Mouse (Mus musculus) midbrain, embryonic 13.5 days (tissue): ENCODE measurements at regions not wholly inside any gene's neighbourhood (a gene's known extent, or its start where the extent isn't known, plus 50 kb on each side); places are given as distances from the start of the nearest gene placed in this dataset.

Experiments used
- ATAC-seq: fragments of 200-750 bp; cut with Nextera tagmentation; 2 replicates; pipeline ENCODE4 v1.8.0; 2017; ENCODE audit warnings: mild to moderate bottlenecking, moderate TSS enrichment, moderate library complexity
- H3K27ac ChIP-seq: fragments of 300-500 bp; sonication (generic); 2 replicates; pipeline ENCODE4 v1.5.1; 2015; ENCODE audit warnings: inconsistent platforms, mild to moderate bottlenecking, moderate library complexity
- H3K27me3 ChIP-seq: fragments of 300-500 bp; sonication (generic); 2 replicates; pipeline ENCODE4 v1.6.1; 2015; ENCODE audit warnings: mild to moderate bottlenecking, inconsistent platforms
- H3K36me3 ChIP-seq: fragments of 300-500 bp; sonication (generic); 2 replicates; pipeline ENCODE4 v1.6.1; 2015; ENCODE audit warnings: mild to moderate bottlenecking, inconsistent platforms
- H3K4me1 ChIP-seq: fragments of 300-500 bp; sonication (generic); replicated peaks from 2 replicates; pipeline ENCODE4 v1.6.1; 2015; ENCODE audit warnings: inconsistent platforms
- H3K4me2 ChIP-seq: fragments of 300-500 bp; sonication (generic); replicated peaks from 2 replicates; pipeline ENCODE4 v1.6.1; 2015; ENCODE audit warnings: moderate library complexity, mild to moderate bottlenecking, inconsistent platforms
- H3K4me3 ChIP-seq: fragments of 300-500 bp; sonication (generic); replicated peaks from 2 replicates; pipeline ENCODE4 v1.5.1; 2015; ENCODE audit warnings: mild to moderate bottlenecking, inconsistent platforms
- H3K9ac ChIP-seq: fragments of 300-500 bp; sonication (generic); replicated peaks from 2 replicates; pipeline ENCODE4 v1.6.1; 2015; ENCODE audit warnings: mild to moderate bottlenecking, inconsistent platforms
- H3K9me3 ChIP-seq: fragments of 300-500 bp; sonication (generic); 2 replicates; pipeline ENCODE4 v1.6.1; 2016; ENCODE audit warnings: mild to moderate bottlenecking, inconsistent platforms
- WGBS: fragments of 180-500 bp; shearing (Covaris S2); methylation state at CpG from one replicate; pipeline ENCODE4 v1.1.7; 2015; 5-methylcytosine and 5-hydroxymethylcytosine counted together

- Histone ChIP-seq H3K27me3 (no peaks in the 10 kb centered on the region), H3K4me1 (0 out of 2 replicates have a peak, but pooled peaks cover 7% of the 10 kb centered on the region), H3K36me3 (no peaks in the 10 kb centered on the region), H3K9ac (no peak overlapping the region), H3K4me2 (no peak overlapping the region), H3K4me3 (no peak overlapping the region), H3K27ac (no peak overlapping the region), H3K9me3 (no peaks in the 10 kb centered on the region)
- WGBS: 87% methylated on average over 1 of the region's 1 CpGs
- ATAC-seq: no peak
These were observed 217.8 kb downstream of the Samd5 start for GRCm38 (mm10) chr10:9457222-9457621.

DNA sequence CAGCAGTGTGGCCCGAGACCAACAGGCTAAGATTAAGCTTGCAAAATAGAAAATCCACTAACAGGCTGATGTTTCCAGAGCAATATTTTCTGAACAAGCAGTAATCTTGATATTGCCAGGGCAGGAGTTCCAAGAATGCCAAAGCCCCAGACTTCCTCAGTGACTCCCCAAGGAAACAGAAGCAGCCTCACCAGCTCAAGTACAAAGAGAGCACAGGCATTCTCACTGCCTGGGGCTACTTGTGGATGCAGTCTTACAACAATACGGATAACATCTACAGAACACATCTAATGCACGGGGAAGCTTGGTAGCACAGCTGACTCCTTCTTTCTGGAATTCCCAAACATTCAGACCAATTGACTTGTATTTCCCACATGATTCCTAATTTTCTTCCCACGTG is 235.9 kb downstream of the Samd5 start:
- H3K27me3 ChIP-seq: no peaks in the 10 kb centered on the region
- 62% methylated on average over 4 of the region's 4 CpGs for WGBS
- H3K36me3 ChIP-seq: no peaks in the 10 kb centered on the region
- ATAC-seq: no peak
- no peak overlapping the region for H3K27ac ChIP-seq
- no peak overlapping the region for H3K4me2 ChIP-seq
- no peak overlapping the region for H3K4me3 ChIP-seq
- H3K4me1 ChIP-seq: 0 out of 2 replicates have a peak, but pooled peaks cover 4% of the 10 kb centered on the region
- no peak overlapping the region for H3K9ac ChIP-seq
- H3K9me3 ChIP-seq: no peaks in the 10 kb centered on the region

DNA sequence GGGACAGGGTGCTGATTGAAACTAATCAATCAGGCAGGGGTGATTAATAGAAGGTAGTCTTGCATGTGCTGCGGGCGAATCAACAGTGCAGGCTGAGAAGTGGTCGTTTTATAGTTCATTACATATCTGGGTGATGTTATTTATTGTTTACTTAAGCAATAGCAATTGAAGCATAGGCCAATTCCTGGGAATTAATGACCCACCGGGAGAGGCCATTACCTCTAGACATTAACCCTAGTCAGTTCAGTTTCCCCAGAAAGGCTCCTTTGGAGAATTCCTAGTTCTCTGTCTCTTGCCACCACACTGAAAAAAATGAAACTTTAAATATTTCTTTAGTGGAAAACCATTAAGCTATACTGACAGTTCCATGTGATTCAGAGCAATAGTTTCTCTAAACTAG is 236.6 kb downstream of the Samd5 start:
- no peaks in the 10 kb centered on the region for H3K9me3 ChIP-seq

GRCm38 (mm10) chr10:9429085-9429484 is 245.9 kb downstream of the Samd5 start:
- Histone ChIP-seq H3K27ac (no peak overlapping the region), H3K4me2 (no peak overlapping the region), H3K27me3 (no peaks in the 10 kb centered on the region), H3K9me3 (no peaks in the 10 kb centered on the region), H3K4me3 (no peak overlapping the region), H3K36me3 (no peaks in the 10 kb centered on the region), H3K4me1 (peaks cover 10% of the 10 kb centered on the region), H3K9ac (no peak overlapping the region)
- WGBS: 75% methylated on average over 2 of the region's 2 CpGs
- ATAC-seq: no peak

More for the DNA sequence above, 236.6 kb downstream of the Samd5 start:
- Histone ChIP-seq H3K27me3 (no peaks in the 10 kb centered on the region), H3K27ac (no peak overlapping the region), H3K4me2 (no peak overlapping the region), H3K36me3 (no peaks in the 10 kb centered on the region), H3K4me3 (no peak overlapping the region), H3K9ac (no peak overlapping the region), H3K4me1 (peaks cover 4% of the 10 kb centered on the region; the same call in 1 of the 2 replicates)
- ATAC-seq: no peak
- WGBS: 71% methylated on average over 4 of the region's 4 CpGs

DNA sequence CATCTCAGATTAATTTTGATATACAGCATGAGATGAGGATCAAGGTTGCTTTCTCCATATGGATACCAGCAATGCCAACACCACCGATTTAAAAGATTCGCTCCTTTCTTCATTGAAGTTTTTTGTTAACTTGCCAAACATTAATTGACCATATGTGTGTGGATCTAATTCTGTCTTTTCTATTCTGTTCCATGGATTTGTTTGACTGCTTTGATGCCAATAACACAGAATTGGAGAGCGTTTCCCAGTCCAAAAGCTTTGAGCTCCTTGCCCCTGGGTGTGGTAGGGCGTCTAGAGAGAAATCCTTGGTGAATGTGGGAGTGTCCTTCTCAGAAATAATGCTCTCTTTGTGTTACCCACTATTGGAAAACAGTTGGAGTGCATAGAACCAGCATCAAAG is 254.3 kb downstream of the Samd5 start:
- Histone ChIP-seq H3K9ac (no peak overlapping the region), H3K4me3 (no peak overlapping the region), H3K4me1 (no peaks in the 10 kb centered on the region), H3K27me3 (no peaks in the 10 kb centered on the region), H3K36me3 (no peaks in the 10 kb centered on the region), H3K4me2 (no peak overlapping the region), H3K27ac (no peak overlapping the region), H3K9me3 (no peaks in the 10 kb centered on the region)
- 48% methylated on average over 4 of the region's 4 CpGs for WGBS
- no peak for ATAC-seq

- no peaks in the 10 kb centered on the region for H3K9me3 ChIP-seq
- ATAC-seq: no peak
- no peaks in the 10 kb centered on the region for H3K4me1 ChIP-seq
- H3K9ac ChIP-seq: no peak overlapping the region
- WGBS: 95% methylated on average over 5 of the region's 5 CpGs
- H3K4me2 ChIP-seq: no peak overlapping the region
- H3K36me3 ChIP-seq: no peaks in the 10 kb centered on the region
- H3K27ac ChIP-seq: no peak overlapping the region
- H3K27me3 ChIP-seq: no peaks in the 10 kb centered on the region
- H3K4me3 ChIP-seq: no peak overlapping the region
These were observed 258.3 kb downstream of the Samd5 start for GRCm38 (mm10) chr10:9416685-9417084.

DNA sequence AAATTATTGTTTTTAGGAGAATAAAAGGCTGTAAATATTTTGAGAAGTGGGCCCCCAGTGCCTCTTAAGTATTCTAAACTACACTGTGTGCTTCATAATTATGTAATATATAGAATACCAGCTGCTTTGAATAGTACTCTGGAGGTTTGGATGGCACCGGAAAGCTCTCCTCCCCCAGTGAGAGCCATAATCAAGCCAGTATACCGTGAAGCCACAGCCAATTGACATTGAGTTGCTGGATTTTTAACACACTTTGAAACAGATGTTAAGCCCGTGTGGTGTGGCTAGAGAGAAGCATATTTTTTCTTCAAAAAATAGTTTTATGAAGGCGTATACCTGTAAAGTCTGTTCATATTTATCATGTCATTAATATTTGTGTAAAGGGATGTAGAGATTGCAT is 268.9 kb downstream of the Samd5 start:
- no peak for ATAC-seq
- no peak overlapping the region for H3K27ac ChIP-seq
- WGBS: 77% methylated on average over 4 of the region's 4 CpGs

DNA sequence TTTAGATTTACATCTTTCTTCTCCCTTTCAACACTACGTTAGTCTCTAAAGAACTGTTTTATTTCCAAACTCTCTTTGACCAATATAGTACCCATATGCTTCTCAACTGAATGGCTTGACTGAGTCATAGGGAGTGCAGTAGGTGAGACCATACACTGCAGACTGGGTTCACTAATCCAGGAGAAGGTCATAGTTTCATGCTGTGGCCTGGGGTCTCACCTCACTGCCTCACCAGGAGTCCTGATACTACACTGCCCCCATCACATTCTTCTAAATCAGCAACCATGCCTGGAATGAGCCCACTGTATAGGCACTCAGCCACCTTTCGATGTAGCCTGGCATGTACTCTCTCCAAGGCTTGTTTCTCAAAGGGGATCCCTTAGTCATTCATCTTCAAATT is 269.6 kb downstream of the Samd5 start:
- Histone ChIP-seq H3K9ac (no peak overlapping the region), H3K4me1 (0 out of 2 replicates have a peak, but pooled peaks cover 9% of the 10 kb centered on the region), H3K36me3 (no peaks in the 10 kb centered on the region), H3K27ac (no peak overlapping the region), H3K4me2 (no peak overlapping the region), H3K9me3 (no peaks in the 10 kb centered on the region), H3K27me3 (no peaks in the 10 kb centered on the region), H3K4me3 (no peak overlapping the region)
- WGBS: 94% methylated on average over 2 of the region's 2 CpGs
- no peak for ATAC-seq

More for the DNA sequence above, 268.9 kb downstream of the Samd5 start:
- Histone ChIP-seq H3K4me3 (no peak overlapping the region), H3K27me3 (no peaks in the 10 kb centered on the region), H3K36me3 (no peaks in the 10 kb centered on the region), H3K4me2 (no peak overlapping the region), H3K4me1 (0 out of 2 replicates have a peak, but pooled peaks cover 6% of the 10 kb centered on the region), H3K9ac (no peak overlapping the region), H3K9me3 (no peaks in the 10 kb centered on the region)

DNA sequence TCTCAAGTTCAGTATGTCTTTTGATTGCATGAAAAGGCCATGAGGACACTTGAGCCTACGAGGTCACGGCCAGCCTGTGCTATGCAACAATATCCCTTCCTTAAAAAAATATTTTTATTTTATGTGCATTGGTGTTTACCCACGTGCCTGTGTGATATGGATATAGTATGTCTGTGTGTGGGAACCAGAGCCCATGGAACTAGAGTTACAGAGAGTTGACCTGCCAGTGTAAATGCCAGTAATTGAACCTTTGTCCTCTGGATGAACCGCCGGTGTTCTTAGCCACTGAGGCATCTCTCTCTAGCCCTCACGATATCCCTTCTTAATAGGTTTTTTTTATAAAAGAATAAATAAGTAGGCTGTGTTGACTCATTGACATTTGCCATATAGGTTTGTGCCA is 270.0 kb downstream of the Samd5 start:
- H3K4me2 ChIP-seq: no peak overlapping the region

GRCm38 (mm10) chr10:9400911-9401617 is 273.9 kb downstream of the Samd5 start:
- Histone ChIP-seq H3K4me2 (no peak overlapping the region), H3K36me3 (no peaks in the 10 kb centered on the region), H3K9me3 (no peaks in the 10 kb centered on the region), H3K27me3 (no peaks in the 10 kb centered on the region), H3K27ac (no peak overlapping the region), H3K9ac (no peak overlapping the region), H3K4me1 (0 out of 2 replicates have a peak, but pooled peaks cover 9% of the 10 kb centered on the region), H3K4me3 (no peak overlapping the region)
- 74% methylated on average over 15 of the region's 15 CpGs for WGBS
- peak; percentile 56; the same call in 1 of the 2 replicates for ATAC-seq

More for the DNA sequence above, 270.0 kb downstream of the Samd5 start:
- Histone ChIP-seq H3K27ac (no peak overlapping the region), H3K4me3 (no peak overlapping the region), H3K9me3 (no peaks in the 10 kb centered on the region), H3K4me1 (0 out of 2 replicates have a peak, but pooled peaks cover 9% of the 10 kb centered on the region), H3K9ac (no peak overlapping the region), H3K27me3 (no peaks in the 10 kb centered on the region), H3K36me3 (no peaks in the 10 kb centered on the region)
- WGBS: 87% methylated on average over 6 of the region's 6 CpGs
- no peak for ATAC-seq

DNA sequence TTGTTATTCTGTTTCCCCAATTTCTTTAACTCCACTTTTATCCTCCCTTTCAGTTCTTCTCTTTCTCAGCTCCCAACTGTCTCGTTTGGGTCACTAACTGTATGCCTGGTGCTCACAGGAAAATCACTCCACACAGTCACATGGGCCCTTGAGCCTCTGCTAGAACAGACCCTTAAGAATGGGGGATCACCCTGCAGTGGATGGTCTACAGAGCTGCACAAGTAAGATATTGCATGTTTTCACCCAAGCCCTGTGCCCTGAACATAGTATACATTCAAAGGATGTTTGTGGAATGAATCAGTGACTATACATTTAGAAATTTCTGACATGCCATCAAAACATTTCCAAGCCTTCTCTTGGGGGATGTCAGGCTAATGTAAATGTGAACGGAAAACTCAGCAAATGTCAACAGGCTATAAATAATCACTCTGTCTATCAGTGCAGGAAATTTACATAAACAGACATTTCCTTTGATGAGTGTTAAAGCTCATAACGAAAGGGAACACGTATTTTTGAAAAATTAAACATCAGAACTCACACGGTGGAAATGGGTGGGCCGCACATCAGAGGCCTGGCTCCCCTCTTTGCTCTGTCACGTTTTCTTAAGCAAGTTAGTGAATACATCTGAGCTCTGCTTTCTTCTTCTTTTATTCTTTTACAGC is 297.4 kb downstream of the Samd5 start:
- WGBS: 62% methylated on average over 7 of the region's 7 CpGs
- H3K27ac ChIP-seq: no peak overlapping the region
- H3K27me3 ChIP-seq: no peaks in the 10 kb centered on the region
- H3K9ac ChIP-seq: no peak overlapping the region
- H3K4me1 ChIP-seq: peaks cover 16% of the 10 kb centered on the region; the same call in 1 of the 2 replicates
- no peaks in the 10 kb centered on the region for H3K9me3 ChIP-seq
- no peak overlapping the region for H3K4me3 ChIP-seq
- ATAC-seq: no peak
- H3K4me2 ChIP-seq: no peak overlapping the region
- H3K36me3 ChIP-seq: no peaks in the 10 kb centered on the region

- Histone ChIP-seq H3K9ac (no peak overlapping the region), H3K9me3 (no peaks in the 10 kb centered on the region), H3K4me3 (no peak overlapping the region), H3K36me3 (no peaks in the 10 kb centered on the region), H3K27me3 (no peaks in the 10 kb centered on the region), H3K4me1 (0 out of 2 replicates have a peak, but pooled peaks cover 3% of the 10 kb centered on the region), H3K4me2 (no peak overlapping the region), H3K27ac (no peak overlapping the region)
- no peak for ATAC-seq
- WGBS: 58% methylated on average over 1 of the region's 1 CpGs
These were observed 312.6 kb downstream of the Samd5 start for GRCm38 (mm10) chr10:9362306-9362865.
